Mouse (Mus musculus): ENCODE measurements around the gene Jam3. TPM values are rescaled to one million over a fixed set of nuclear protein-coding genes. Genes with fewer than 3 reads are reported as not detected.

The Jam3 gene
- polyA plus RNA-seq, 1 experiment from 2014 or later: 64.8 TPM

GRCm38 (mm10) chr9:27074677-27075076, 80.5 kb downstream of the Jam3 start:
- no peak for ATAC-seq (ENCODE audit: borderline replicate concordance, extremely low read depth, low FRiP score, low TSS enrichment)
- Histone ChIP-seq H3K36me3 (peaks cover 78% of the 10 kb centered on the region), H3K9me3 (no peaks in the 10 kb centered on the region), H3K9ac (no peak overlapping the region), H3K4me1 (no peaks in the 10 kb centered on the region), H3K27me3 (no peaks in the 10 kb centered on the region), H3K4me3 (no peak overlapping the region), H3K4me2 (no peak overlapping the region), H3K27ac (no peak overlapping the region)
- 74% methylated on average over 1 of the region's 1 CpGs for WGBS

- no peak for ATAC-seq (ENCODE audit: borderline replicate concordance, extremely low read depth, low FRiP score, low TSS enrichment)
- no peaks in the 10 kb centered on the region for H3K9me3 ChIP-seq
- 87% methylated on average over 4 of the region's 4 CpGs for WGBS
Measured at GRCm38 (mm10) chr9:27070895-27071294, 84.3 kb downstream of the Jam3 start.

GRCm38 (mm10) chr9:27058341-27058740, 96.9 kb downstream of the Jam3 start:
- Histone ChIP-seq H3K4me3 (no peak overlapping the region), H3K9ac (no peak overlapping the region), H3K27me3 (no peaks in the 10 kb centered on the region), H3K4me2 (no peak overlapping the region), H3K9me3 (no peaks in the 10 kb centered on the region), H3K36me3 (peaks cover 88% of the 10 kb centered on the region), H3K27ac (no peak overlapping the region), H3K4me1 (no peaks in the 10 kb centered on the region)
- no peak for ATAC-seq (ENCODE audit: borderline replicate concordance, extremely low read depth, low FRiP score, low TSS enrichment)
- whole genome bisulfite sequencing: 94% methylated on average over 5 of the region's 5 CpGs

More at GRCm38 (mm10) chr9:27070895-27071294, 84.3 kb downstream of the Jam3 start:
- Histone ChIP-seq H3K36me3 (peaks cover 82% of the 10 kb centered on the region), H3K27ac (no peak overlapping the region), H3K9ac (no peak overlapping the region), H3K4me2 (no peak overlapping the region), H3K4me1 (no peaks in the 10 kb centered on the region), H3K27me3 (no peaks in the 10 kb centered on the region), H3K4me3 (no peak overlapping the region)

GRCm38 (mm10) chr9:27049492-27049891, 105.7 kb downstream of the Jam3 start:
- H3K4me3 ChIP-seq: no peak overlapping the region
- no peak overlapping the region for H3K4me2 ChIP-seq
- H3K27me3 ChIP-seq: no peaks in the 10 kb centered on the region
- H3K4me1 ChIP-seq: no peaks in the 10 kb centered on the region
- H3K9me3 ChIP-seq: no peaks in the 10 kb centered on the region
- no peak overlapping the region for H3K27ac ChIP-seq
- no peak for ATAC-seq (ENCODE audit: borderline replicate concordance, extremely low read depth, low FRiP score, low TSS enrichment)
- peaks cover 88% of the 10 kb centered on the region for H3K36me3 ChIP-seq
- whole genome bisulfite sequencing: 77% methylated on average over 2 of the region's 2 CpGs
- H3K9ac ChIP-seq: no peak overlapping the region

Other genes with a start within 250 kb of the Jam3 start
- gene Gm1110, start 232.3 kb downstream of the Jam3 start, polyA plus RNA-seq (2015; fragmentation: Nextera tagmentation; extraction: Ambion mirVana): not detected in 2 replicates
- 48.5 and 53.5 TPM in 2 replicates for gene Acad8, start 155.9 kb downstream of the Jam3 start, polyA plus RNA-seq (2015; fragmentation: Nextera tagmentation; extraction: Ambion mirVana)
- gene Thyn1, start 155.7 kb downstream of the Jam3 start, polyA plus RNA-seq (2015; fragmentation: Nextera tagmentation; extraction: Ambion mirVana): 135 and 136 TPM in 2 replicates
- 30.5 and 32.4 TPM in 2 replicates for gene Vps26b, start 125.4 kb downstream of the Jam3 start, polyA plus RNA-seq (2015; fragmentation: Nextera tagmentation; extraction: Ambion mirVana)
- 33.1 and 33.2 TPM in 2 replicates for gene Ncapd3, start 125.2 kb downstream of the Jam3 start, polyA plus RNA-seq (2015; fragmentation: Nextera tagmentation; extraction: Ambion mirVana)
- 3.0 and 3.1 TPM in 2 replicates for gene Igsf9b, start 143.8 kb upstream of the Jam3 start, polyA plus RNA-seq (2015; fragmentation: Nextera tagmentation; extraction: Ambion mirVana)
- not detected in 2 replicates for gene Spata19, start 241.4 kb upstream of the Jam3 start, polyA plus RNA-seq (2015; fragmentation: Nextera tagmentation; extraction: Ambion mirVana)